Mouse (Mus musculus) left cerebral cortex, postnatal 36 days (tissue): ENCODE measurements around the gene Olfr1126. TPM values are rescaled to one million over a fixed set of nuclear protein-coding genes. Genes with fewer than 3 reads are reported as not detected.
"Not testable (repeated sequence)": the region's sequence is repeated elsewhere in the genome, so short reads cannot be mapped to it uniquely, and the experiment has no call there.

ENCODE experiments used
- DNase-seq, 2 experiments: peaks; one replicate each; pipeline ENCODE4 v3.0.0; 2021 to 2022; ENCODE audit warnings: low spot score in 2 of 2, mixed read lengths in 1 of 2
- intact Hi-C: fragments of 180-260 bp; cut with DNase I; formaldehyde crosslinking; loops from one replicate; pipeline ENCODE4 v1.15.1; 2025
- total RNA-seq, 2 experiments: library from RNA; stranded (reverse); gene quantifications; 2 replicates each; pipeline ENCODE4 v1.2.3; 2021

Gene Olfr1126
- total RNA-seq = not detected

DNA sequence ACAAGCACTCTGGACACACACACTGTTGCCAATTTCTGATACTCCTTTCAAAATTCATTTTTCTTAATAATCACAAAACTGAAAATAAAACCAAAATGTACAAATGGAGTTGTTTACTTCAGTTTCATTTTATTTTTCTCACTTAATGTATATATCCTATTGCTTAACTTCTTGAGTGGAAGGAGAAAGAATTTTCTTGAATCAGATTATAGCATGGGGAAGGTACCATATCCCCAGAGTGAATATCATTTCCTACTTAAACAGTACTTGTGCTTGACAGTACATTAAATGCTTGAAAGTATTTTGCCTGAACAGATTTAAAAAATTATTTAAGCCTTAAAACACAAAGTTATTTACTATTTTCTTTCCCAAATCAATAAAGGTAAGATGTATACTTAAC, at the start of gene Olfr1126:
Olfr1126 (plus strand) TSS at position 301 of the 400 bp plus-strand sequence.
- intact Hi-C loops = no loop called here
- no peak for DNase-seq

GRCm38 (mm10) chr2:87416335-87416734, 37.4 kb upstream of the Olfr1126 start, which contains the start of gene Olfr1123:
Olfr1123 (plus strand) TSS chr2:87416635.
- intact Hi-C loops = no loop called here
- no peak for DNase-seq

GRCm38 (mm10) chr2:87429975-87430374, 23.8 kb upstream of the Olfr1126 start, which contains the start of gene Olfr1124:
Olfr1124 (plus strand) TSS chr2:87430275.
- intact Hi-C loops = no loop called here
- DNase-seq = no peak

DNA sequence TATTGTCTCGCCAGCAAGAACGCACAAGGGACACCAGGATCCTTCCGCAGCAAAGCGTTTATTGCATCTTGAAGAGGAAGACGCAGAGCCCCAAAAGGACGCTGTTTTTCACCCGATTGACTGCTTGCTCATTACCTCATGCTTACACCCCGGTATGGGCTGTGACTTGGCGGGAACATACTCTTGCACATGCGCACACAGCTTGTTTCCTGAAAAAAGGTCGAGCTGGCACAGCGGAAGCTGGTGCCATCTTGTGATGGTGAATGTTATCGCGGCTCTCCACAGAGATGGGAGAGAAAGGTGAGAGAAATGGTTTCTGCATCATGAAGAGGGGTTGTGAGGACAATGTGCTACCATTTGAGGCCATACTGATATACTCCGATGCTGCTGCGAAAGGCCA, 16.0 kb upstream of the Olfr1126 start:
- intact Hi-C loops = no loop called here
- DNase-seq = no peak

DNA sequence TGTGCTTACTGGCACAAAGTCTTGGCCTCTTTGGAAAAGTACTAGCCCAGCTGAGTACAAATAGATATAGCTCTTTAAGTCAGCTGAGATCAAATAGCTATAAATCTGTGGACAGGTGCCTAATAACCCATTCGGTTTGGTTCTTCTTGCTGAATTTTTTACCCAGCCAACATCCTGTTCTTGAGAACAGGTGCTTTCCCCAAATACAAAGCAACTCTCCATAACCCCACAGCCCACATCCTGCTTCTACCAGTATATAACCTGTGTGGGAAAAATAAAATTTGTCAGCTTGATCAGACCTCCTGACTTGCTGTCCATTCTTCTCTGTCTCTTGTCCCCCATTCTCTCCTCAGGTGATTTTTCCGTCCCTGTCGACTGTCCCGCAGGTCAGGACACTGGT, 8.0 kb downstream of the Olfr1126 start:
- intact Hi-C loops = no loop called here

DNA sequence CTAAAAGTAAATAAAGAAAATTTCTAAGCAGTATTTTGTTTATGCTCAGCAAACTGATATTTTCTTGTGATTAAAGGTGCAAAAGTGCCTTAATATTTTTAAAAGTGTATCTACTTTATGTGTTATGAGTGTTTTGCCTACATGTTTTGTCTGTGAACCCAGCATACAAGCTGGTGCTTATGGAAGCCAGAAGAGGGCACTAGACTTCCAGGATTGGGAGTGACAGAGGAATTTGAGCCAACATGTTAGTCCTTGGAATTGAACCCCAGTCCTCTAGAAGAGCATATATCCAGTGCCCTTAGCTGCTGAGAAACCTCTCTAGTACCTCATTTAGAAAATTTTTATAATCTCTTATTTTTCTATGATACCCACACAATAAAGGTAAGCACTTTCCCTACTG, 26.4 kb downstream of the Olfr1126 start:
- intact Hi-C loops = no loop called here
- DNase-seq = no peak

More for the DNA sequence above, 8.0 kb downstream of the Olfr1126 start:
- DNase-seq = no peak

- no peak for DNase-seq
- intact Hi-C loops = no loop called here
These were observed 27.4 kb downstream of the Olfr1126 start for GRCm38 (mm10) chr2:87481158-87481557.

DNA sequence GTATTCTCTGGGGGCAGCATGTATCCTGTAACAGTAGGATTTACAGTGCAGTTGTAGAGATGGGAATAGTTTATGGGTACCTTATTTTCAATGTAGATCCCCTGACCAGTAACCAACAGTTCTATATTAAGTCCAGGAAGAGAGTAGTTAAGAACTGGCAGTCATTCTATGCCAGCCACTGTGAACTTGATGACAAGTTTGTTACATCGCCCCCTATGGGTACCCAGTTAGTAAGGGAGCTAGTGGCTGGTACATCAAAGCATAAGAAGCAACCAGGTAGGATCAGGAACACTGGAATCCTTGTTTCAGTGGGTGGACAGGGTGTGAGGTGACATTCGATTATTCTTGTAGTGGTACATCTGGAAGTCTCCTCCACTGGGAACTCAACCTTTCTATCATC, 28.5 kb downstream of the Olfr1126 start:
- no peak for DNase-seq
- intact Hi-C loops = no loop called here

DNA sequence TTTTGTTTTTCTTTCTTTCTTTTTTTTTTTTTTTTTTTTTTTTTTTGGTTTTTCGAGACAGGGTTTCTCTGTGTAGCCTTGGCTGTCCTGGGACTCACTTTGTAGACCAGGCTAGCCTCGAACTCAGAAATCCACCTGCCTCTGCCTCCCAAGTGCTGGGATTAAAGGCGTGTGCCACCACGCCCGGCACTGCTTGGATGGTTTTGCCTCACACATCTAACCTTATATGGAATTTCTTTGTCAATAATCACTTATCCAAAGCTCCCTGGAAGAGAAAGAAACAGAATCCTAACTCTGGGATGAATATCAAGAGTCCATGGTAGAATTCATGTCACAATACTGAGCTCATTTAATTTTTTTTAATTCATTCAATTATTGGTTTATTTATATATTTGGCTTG, 43.2 kb downstream of the Olfr1126 start, which contains the start of gene Pramel7:
Pramel7 (minus strand) TSS at position 101 of the 400 bp plus-strand sequence.
- intact Hi-C loops = not testable (repeated sequence)

DNA sequence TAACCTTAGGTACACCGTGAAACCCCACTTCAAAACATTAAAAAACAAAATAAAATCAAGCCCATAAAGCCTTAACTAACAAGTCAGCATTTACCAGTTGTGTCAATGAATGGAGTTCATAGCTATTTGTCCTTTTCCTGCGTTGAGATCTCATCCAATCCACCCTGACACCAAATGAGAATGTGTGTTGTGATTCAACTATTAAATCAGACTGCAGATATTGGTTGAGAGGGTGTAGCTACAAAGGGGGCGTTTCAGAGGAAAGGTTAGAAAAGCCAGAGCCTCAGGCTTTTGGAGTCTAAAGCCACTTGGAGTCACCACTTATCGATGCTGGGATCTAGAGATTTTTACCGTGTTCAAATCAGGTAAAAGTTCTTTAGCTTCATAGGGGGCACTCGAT, 52.5 kb downstream of the Olfr1126 start, which contains the start of gene Pramel6:
Pramel6 (plus strand) TSS at position 301 of the 400 bp plus-strand sequence.
- intact Hi-C loops = no loop called here
- no peak for DNase-seq

More for the DNA sequence above, 43.2 kb downstream of the Olfr1126 start, which contains the start of gene Pramel7:
- DNase-seq = not testable (repeated sequence)

Other genes starting within 250 kb of the Olfr1126 start
- not detected for gene Olfr1113, start 245.0 kb upstream of the Olfr1126 start, total RNA-seq
- not detected for gene Olfr1115, start 205.9 kb upstream of the Olfr1126 start, total RNA-seq
- gene Olfr1116, start 186.4 kb upstream of the Olfr1126 start, total RNA-seq = not detected
- gene Olfr1118, start 146.4 kb upstream of the Olfr1126 start, total RNA-seq = not detected
- not detected for gene Olfr1120, start 99.1 kb upstream of the Olfr1126 start, total RNA-seq
- not detected for gene Olfr1121, start 84.1 kb upstream of the Olfr1126 start, total RNA-seq
- gene Olfr1122, start 68.1 kb upstream of the Olfr1126 start, total RNA-seq = under 1 TPM in 1 of 2 experiments, not detected in 1; 0.18 TPM
- gene Olfr1123, start 37.3 kb upstream of the Olfr1126 start, total RNA-seq = not detected
- not detected for gene Olfr1124, start 23.7 kb upstream of the Olfr1126 start, total RNA-seq
- not detected for gene Pramel7, start 43.1 kb downstream of the Olfr1126 start, total RNA-seq
- gene Pramel6, start 52.6 kb downstream of the Olfr1126 start, total RNA-seq = not detected
- gene Olfr153, start 77.8 kb downstream of the Olfr1126 start, total RNA-seq = not detected
- not detected for gene Olfr1128, start 91.6 kb downstream of the Olfr1126 start, total RNA-seq
- not detected for gene Olfr1129, start 119.9 kb downstream of the Olfr1126 start, total RNA-seq
- gene Olfr1130, start 152.2 kb downstream of the Olfr1126 start, total RNA-seq = not detected
- gene Olfr1131, start 173.1 kb downstream of the Olfr1126 start, total RNA-seq = not detected
- not detected for gene Olfr1132, start 183.6 kb downstream of the Olfr1126 start, total RNA-seq
- not detected for gene Olfr1133, start 193.4 kb downstream of the Olfr1126 start, total RNA-seq
- gene Olfr1134, start 204.5 kb downstream of the Olfr1126 start, total RNA-seq = not detected
- not detected for gene Olfr1135, start 219.7 kb downstream of the Olfr1126 start, total RNA-seq
- not detected for gene Olfr1136, start 240.0 kb downstream of the Olfr1126 start, total RNA-seq